Comparison of ENCODE assay signal across 14 mouse cellular contexts in genomic region chr12:4006079-4006478, GRCm38 (mm10). TPM values are rescaled to one million over a fixed set of nuclear protein-coding genes. Genes with fewer than 3 reads are reported as not detected.
DNase-seq lines count a peak whose midpoint lies in the region; ATAC-seq and TF ChIP-seq lines count a peak whose summit lies in the region.
"Had no signal": no experiment of that assay in that cellular context is flagged by ENCODE, and none has a peak within 500 bp of the region (broad histone marks: within the 10 kb centered on the region; RNA-seq: fewer than 3 reads in every experiment).

No protein-coding gene starts in this region.

- H3K4me2 ChIP-seq in heart, postnatal 0 days (ENCODE audit: low read depth, low read length): no peak overlapping the region
- H3K4me2 ChIP-seq: liver, embryonic 11.5 days; midbrain, embryonic 12.5 days had no signal

- 56% methylated on average over 7 of the region's 7 CpGs for WGBS in heart, postnatal 0 days

- no peaks in the 10 kb centered on the region for H3K9me3 ChIP-seq in heart, postnatal 0 days (replicated peaks; ENCODE audit: control insufficient read depth, low read length)
- H3K9me3 ChIP-seq: midbrain, embryonic 12.5 days had no signal

- H3K27me3 ChIP-seq in heart, postnatal 0 days (ENCODE audit: control insufficient read depth, insufficient read depth, low read length): no peaks in the 10 kb centered on the region
- H3K27me3 ChIP-seq: midbrain, embryonic 12.5 days had no signal

- H3K9ac ChIP-seq in heart, postnatal 0 days (replicated peaks; ENCODE audit: low read depth, low read length): no peak overlapping the region
- H3K9ac ChIP-seq: midbrain, embryonic 12.5 days had no signal

- no peak for TF ChIP-seq CTCF in heart, postnatal 0 days (IDR thresholded peaks at IDR 0.05; ENCODE audit: low read depth)

- ATAC-seq in heart, postnatal 0 days (ENCODE audit: insufficient read depth, low read depth): no peak
- ATAC-seq in megakaryocyte, adult 5-6 weeks (ENCODE audit: poor library complexity, severe bottlenecking): no peak

- DNase-seq in layer of hippocampus, adult 9-11 months: peak; percentile 69
- DNase-seq in layer of hippocampus, adult 9-10 months (ENCODE audit: low spot score): no peak
- DNase-seq in Muller cell, postnatal 12 days (ENCODE audit: inconsistent ontology term): peak; percentile 48
- peak; percentile 93 for DNase-seq in cerebellum, adult 11-12 months
- DNase-seq in heart, postnatal 0 days (ENCODE audit: low spot score): no peak
- no peak for DNase-seq in embryo, embryonic 10.5 days (ENCODE audit: low spot score)
- DNase-seq in urinary bladder, postnatal 14 days (ENCODE audit: low spot score): no peak
- DNase-seq: gastrocnemius, postnatal 36 days; right cerebral cortex, postnatal 25 days; thymus, postnatal 25 days had no signal

- no peak for TF ChIP-seq EP300 in heart, postnatal 0 days (IDR thresholded peaks at IDR 0.05; ENCODE audit: low read depth)

- no peak overlapping the region for H3K4me3 ChIP-seq in heart, postnatal 0 days (ENCODE audit: low read depth, low read length)
- H3K4me3 ChIP-seq: midbrain, embryonic 12.5 days had no signal

- no peaks in the 10 kb centered on the region for H3K36me3 ChIP-seq in heart, postnatal 0 days (replicated peaks; ENCODE audit: control insufficient read depth, insufficient read depth, low read length)
- H3K36me3 ChIP-seq: midbrain, embryonic 12.5 days had no signal

- 0 out of 2 replicates have a peak overlapping the region, but pooled peaks have one; percentile 63 for H3K27ac ChIP-seq in heart, postnatal 0 days (ENCODE audit: low read depth)
- H3K27ac ChIP-seq: kidney, postnatal 0 days; midbrain, embryonic 12.5 days had no signal

- H3K4me1 ChIP-seq in heart, postnatal 0 days (ENCODE audit: control insufficient read depth, insufficient read depth): peaks cover 23% of the 10 kb centered on the region

RNA-seq across cellular contexts. Expression of gene Efr3b, which starts 32.6 kb away (rescaled TPM):
- total RNA-seq in heart, postnatal 0 days (2014; rRNA removed; ENCODE audit: low replicate concordance): 6.8 TPM in 2 replicates
- 1.6 TPM in 2 replicates for polyA plus RNA-seq in heart, postnatal 0 days (2015; fragmentation: Nextera tagmentation; extraction: Ambion mirVana)
- total RNA-seq in megakaryocyte, adult 5-6 weeks (2015): 0.09 and 0.30 TPM in 2 replicates
- 0.04 TPM in 2 replicates for total RNA-seq in megakaryocyte, adult 5-6 weeks (2017)

RNA-seq across cellular contexts. Expression of gene Pomc, which starts 51.3 kb away (rescaled TPM):
- not detected in 2 replicates for total RNA-seq in heart, postnatal 0 days (2014; rRNA removed; ENCODE audit: low replicate concordance)
- 1.2 and 1.8 TPM in 2 replicates for polyA plus RNA-seq in heart, postnatal 0 days (2015; fragmentation: Nextera tagmentation; extraction: Ambion mirVana)
- total RNA-seq in megakaryocyte, adult 5-6 weeks (2015): 0.38 and 0.57 TPM in 2 replicates
- not detected in 2 replicates for total RNA-seq in megakaryocyte, adult 5-6 weeks (2017)
- total RNA-seq: gastrocnemius, postnatal 36 days had no signal

Comparison
In these comparisons a context has a peak if more than half of its experiments do, and no peak if none do; other contexts are left out.
1. DNase-seq: peak in layer of hippocampus, adult 9-11 months (single experiment), Muller cell, postnatal 12 days (single experiment) and cerebellum, adult 11-12 months (single experiment); none in layer of hippocampus, adult 9-10 months (single experiment), heart, postnatal 0 days (single experiment), embryo, embryonic 10.5 days (single experiment) and urinary bladder, postnatal 14 days (single experiment).